Mouse (Mus musculus): ENCODE results near the gene Hmcn2. TPM values are rescaled to one million over a fixed set of nuclear protein-coding genes. Genes with fewer than 3 reads are reported as not detected.

The Hmcn2 gene
- polyA plus RNA-seq, 1 experiment, result 4.1 TPM

DNA sequence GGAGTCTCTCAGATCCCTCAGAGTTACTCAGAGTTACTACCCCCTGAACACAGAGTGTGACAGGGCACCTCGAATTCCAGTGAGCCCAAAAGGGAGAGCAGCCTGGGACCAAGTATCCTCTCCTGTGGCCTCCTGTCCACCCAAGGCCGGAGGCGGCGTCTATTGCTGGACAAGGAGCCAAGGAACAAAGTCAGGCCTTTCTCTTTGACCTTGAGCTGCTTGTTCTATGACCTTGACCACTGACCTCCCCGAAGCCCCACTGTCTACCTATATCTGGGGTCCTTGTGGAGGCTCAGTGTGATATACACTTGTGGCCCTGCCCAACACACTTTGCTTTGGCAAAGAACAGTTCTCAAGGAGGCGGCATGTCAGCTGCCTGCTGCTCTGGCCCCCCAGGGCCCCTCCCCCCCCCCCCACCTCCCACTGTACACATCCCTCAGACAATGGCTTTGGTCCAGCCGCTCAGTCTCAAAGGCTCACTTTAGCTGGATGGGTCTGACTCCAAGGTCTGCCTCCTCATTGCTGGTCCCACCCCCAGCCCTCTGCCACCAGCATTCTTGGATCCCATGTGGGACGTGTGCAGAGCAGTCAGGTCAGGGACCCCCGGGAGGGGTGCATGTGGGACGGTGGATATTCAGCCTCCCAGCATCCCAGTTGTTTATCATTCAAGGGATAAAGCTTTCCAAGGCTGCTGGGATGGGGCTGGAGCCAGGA lies 162.0 kb downstream of the Hmcn2 start:
- TF ChIP-seq FOSL1 (IDR thresholded peaks at IDR 0.05; ENCODE audit: insufficient read depth, low read length, poor library complexity, severe bottlenecking) (no peak), CEBPB (IDR thresholded peaks at IDR 0.05; ENCODE audit: low read depth) (no peak), MYOD1 (IDR thresholded peaks at IDR 0.05; ENCODE audit: control insufficient read depth, insufficient read length, low read depth) (no peak), USF1 (IDR thresholded peaks at IDR 0.05; ENCODE audit: low read depth) (no peak), MYOG (IDR thresholded peaks at IDR 0.05; ENCODE audit: control insufficient read depth, extremely low read depth, insufficient read length) (no peak), CTCF (IDR thresholded peaks at IDR 0.05; ENCODE audit: control insufficient read depth, insufficient read depth, insufficient read length) (no peak), MAX (IDR thresholded peaks at IDR 0.05) (no peak)
- Histone ChIP-seq H3K79me3 (ENCODE audit: low read depth) (no peaks in the 10 kb centered on the region), H3K27me3 (ENCODE audit: control insufficient read depth, insufficient read depth, insufficient read length) (no peaks in the 10 kb centered on the region), H3K79me2 (ENCODE audit: control insufficient read depth, insufficient read depth) (peaks cover 11% of the 10 kb centered on the region), H3K4me3 (ENCODE audit: insufficient read depth, poor library complexity, severe bottlenecking) (no peak overlapping the region), H3ac (ENCODE audit: control insufficient read depth, insufficient read length, low read depth) (no peak overlapping the region), H3K36me3 (ENCODE audit: control insufficient read depth, insufficient read depth) (peaks cover 26% of the 10 kb centered on the region)

DNA sequence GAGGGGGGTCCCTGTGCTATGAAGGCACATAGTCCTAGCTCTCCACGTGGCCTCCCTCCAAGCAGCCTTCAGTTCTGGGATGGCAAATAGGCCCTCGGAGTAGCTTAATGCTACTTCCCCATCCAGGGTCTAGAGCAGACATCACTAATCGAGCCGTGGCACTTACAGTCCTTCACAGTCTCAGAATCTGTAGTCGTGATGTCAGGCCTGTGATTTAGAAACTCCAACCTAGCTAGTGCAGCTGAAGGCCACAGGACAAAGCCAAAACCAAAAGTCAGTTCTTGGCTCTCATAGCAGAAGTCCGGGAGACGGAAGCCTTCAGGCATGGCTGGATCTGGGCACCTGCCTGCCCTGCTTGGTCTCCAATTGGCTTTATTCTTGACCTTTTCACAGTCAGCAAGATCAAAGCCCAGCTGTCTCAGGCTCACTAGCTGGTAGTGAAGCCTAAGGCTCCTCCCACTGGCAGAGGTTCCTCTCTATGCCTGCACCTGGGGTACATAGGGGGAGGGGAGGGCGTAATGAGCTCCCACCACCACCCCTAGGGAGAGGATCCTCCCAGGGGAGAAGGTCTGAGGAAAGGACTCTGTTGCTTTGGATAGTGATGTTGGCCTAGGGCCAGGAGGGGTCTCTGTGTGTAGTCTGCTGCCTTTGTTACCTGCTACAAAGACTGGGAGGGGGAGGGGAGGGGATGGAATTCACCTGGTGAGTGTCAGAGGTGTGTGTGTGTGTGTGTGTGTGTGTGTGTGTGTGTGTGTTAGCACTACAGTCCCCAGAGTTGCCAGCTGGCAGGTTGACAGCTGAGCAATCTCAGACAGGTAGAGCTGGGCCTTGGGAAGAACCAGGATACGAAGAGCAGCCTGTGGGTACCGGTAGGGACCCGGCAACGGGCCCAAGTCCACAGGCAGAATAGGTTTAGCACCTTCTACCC lies 163.3 kb downstream of the Hmcn2 start:
- Histone ChIP-seq H3K4me3 (ENCODE audit: insufficient read depth, poor library complexity, severe bottlenecking) (no peak overlapping the region), H3K79me3 (ENCODE audit: low read depth) (no peaks in the 10 kb centered on the region), H3K27me3 (ENCODE audit: control insufficient read depth, insufficient read depth, insufficient read length) (no peaks in the 10 kb centered on the region), H3K36me3 (ENCODE audit: control insufficient read depth, insufficient read depth) (peaks cover 38% of the 10 kb centered on the region), H3K79me2 (ENCODE audit: control insufficient read depth, insufficient read depth) (peaks cover under 1% of the 10 kb centered on the region), H3ac (ENCODE audit: control insufficient read depth, insufficient read length, low read depth) (no peak overlapping the region)
- no peak for TF ChIP-seq MAX (IDR thresholded peaks at IDR 0.05)
- no peak for TF ChIP-seq MYOD1 (IDR thresholded peaks at IDR 0.05; ENCODE audit: control insufficient read depth, insufficient read length, low read depth)
- TF ChIP-seq FOSL1 (IDR thresholded peaks at IDR 0.05; ENCODE audit: insufficient read depth, low read length, poor library complexity, severe bottlenecking), result no peak
- TF ChIP-seq CEBPB (IDR thresholded peaks at IDR 0.05; ENCODE audit: low read depth), result no peak
- no peak for TF ChIP-seq CTCF (IDR thresholded peaks at IDR 0.05; ENCODE audit: control insufficient read depth, insufficient read depth, insufficient read length)
- no peak for TF ChIP-seq USF1 (IDR thresholded peaks at IDR 0.05; ENCODE audit: low read depth)
- TF ChIP-seq MYOG (IDR thresholded peaks at IDR 0.05; ENCODE audit: control insufficient read depth, extremely low read depth, insufficient read length), result no peak

DNA sequence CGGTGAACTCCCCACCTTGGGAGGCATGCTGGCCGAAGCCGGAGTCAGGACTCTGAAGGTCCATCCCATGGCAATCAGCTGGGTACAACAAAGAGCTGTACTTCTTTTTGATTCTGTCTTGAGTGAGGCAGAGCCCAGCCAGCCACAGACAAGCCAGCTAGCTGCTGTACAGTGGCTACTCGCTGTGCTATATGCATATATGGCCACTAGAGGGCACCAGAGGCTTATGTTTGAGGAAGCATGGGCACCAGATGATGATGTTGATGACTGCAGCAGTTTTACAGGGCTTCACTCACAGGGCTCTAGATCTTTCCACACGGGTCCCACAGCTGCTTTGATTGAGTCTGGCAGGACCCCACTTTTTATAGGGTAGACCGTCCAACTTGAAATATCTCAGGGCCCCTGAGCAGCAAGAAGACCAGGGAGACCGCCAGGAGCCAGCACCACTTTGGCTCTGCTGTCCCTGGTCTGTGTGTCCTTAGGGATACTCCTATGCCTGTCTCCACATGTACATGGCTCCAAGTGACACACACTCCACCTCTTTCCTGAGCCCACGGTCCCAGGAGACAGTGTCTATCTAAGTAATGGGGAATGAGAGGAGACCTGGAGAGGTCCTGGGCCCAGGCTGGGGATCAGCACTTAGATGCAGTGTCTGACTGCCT lies 168.8 kb downstream of the Hmcn2 start:
- Histone ChIP-seq H3K79me2 (ENCODE audit: control insufficient read depth, insufficient read depth) (no peaks in the 10 kb centered on the region), H3K4me3 (ENCODE audit: insufficient read depth, poor library complexity, severe bottlenecking) (no peak overlapping the region), H3K79me3 (ENCODE audit: low read depth) (no peaks in the 10 kb centered on the region), H3ac (ENCODE audit: control insufficient read depth, insufficient read length, low read depth) (no peak overlapping the region), H3K36me3 (ENCODE audit: control insufficient read depth, insufficient read depth) (peaks cover 59% of the 10 kb centered on the region), H3K27me3 (ENCODE audit: control insufficient read depth, insufficient read depth, insufficient read length) (no peaks in the 10 kb centered on the region)
- no peak for TF ChIP-seq USF1 (IDR thresholded peaks at IDR 0.05; ENCODE audit: low read depth)
- peak; percentile 88 for TF ChIP-seq CTCF (IDR thresholded peaks at IDR 0.05; ENCODE audit: control insufficient read depth, insufficient read depth, insufficient read length)
- no peak for TF ChIP-seq CEBPB (IDR thresholded peaks at IDR 0.05; ENCODE audit: low read depth)
- no peak for TF ChIP-seq MYOD1 (IDR thresholded peaks at IDR 0.05; ENCODE audit: control insufficient read depth, insufficient read length, low read depth)
- TF ChIP-seq MAX (IDR thresholded peaks at IDR 0.05), result peak; percentile 81
- TF ChIP-seq MYOG (IDR thresholded peaks at IDR 0.05; ENCODE audit: control insufficient read depth, extremely low read depth, insufficient read length), result no peak
- TF ChIP-seq FOSL1 (IDR thresholded peaks at IDR 0.05; ENCODE audit: insufficient read depth, low read length, poor library complexity, severe bottlenecking), result no peak

DNA sequence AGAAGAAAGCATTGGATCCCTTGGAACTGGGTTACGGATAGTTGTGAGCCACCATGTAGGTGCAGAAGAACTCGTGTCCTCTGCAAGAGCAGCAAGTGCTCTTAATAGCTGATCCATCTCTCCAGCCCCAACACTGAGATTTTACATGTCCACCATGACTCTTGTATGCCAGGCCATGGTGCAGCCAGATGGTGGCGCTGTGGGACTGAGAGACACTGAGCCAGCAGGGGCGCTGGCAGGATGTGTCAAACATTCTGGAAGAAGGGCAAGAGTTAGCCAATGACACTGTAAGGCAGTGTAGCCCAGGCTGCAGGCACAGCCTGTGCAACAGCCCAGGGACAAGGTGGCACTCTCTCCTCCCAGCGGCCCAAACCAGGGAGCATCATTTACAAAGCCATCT lies 170.0 kb downstream of the Hmcn2 start:
- H3K36me3 ChIP-seq (ENCODE audit: control insufficient read depth, insufficient read depth), result peaks cover 67% of the 10 kb centered on the region
- H3K27me3 ChIP-seq (ENCODE audit: control insufficient read depth, insufficient read depth, insufficient read length), result no peaks in the 10 kb centered on the region
- no peak overlapping the region for H3K4me3 ChIP-seq (ENCODE audit: insufficient read depth, poor library complexity, severe bottlenecking)
- no peaks in the 10 kb centered on the region for H3K79me2 ChIP-seq (ENCODE audit: control insufficient read depth, insufficient read depth)
- H3K79me3 ChIP-seq (ENCODE audit: low read depth), result no peaks in the 10 kb centered on the region
- H3ac ChIP-seq (ENCODE audit: control insufficient read depth, insufficient read length, low read depth), result no peak overlapping the region
- TF ChIP-seq MAX (IDR thresholded peaks at IDR 0.05) (no peak), CTCF (IDR thresholded peaks at IDR 0.05; ENCODE audit: control insufficient read depth, insufficient read depth, insufficient read length) (peak; percentile 82), USF1 (IDR thresholded peaks at IDR 0.05; ENCODE audit: low read depth) (no peak)

DNA sequence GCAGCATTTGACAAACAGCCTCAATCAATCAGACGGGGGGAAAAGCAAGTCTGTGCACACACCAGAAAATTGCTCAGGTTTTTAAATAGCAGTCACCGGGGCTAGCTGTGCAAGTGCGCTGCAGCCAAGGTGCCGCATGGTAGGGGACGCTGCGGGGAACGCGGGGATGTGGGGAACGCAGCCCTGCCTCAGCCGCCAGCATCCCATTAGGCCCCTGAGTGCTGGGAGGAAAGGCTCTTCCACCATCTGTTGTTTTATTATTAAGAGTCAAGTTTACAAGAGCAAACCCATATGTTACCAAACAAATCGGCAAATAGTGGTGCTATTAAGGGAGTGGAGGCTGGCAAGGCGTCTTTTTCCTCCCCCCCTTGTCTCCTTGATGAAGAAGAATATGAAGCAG lies 175.0 kb downstream of the Hmcn2 start:
- Histone ChIP-seq H3K79me2 (ENCODE audit: control insufficient read depth, insufficient read depth) (no peaks in the 10 kb centered on the region), H3K27me3 (ENCODE audit: control insufficient read depth, insufficient read depth, insufficient read length) (no peaks in the 10 kb centered on the region), H3ac (ENCODE audit: control insufficient read depth, insufficient read length, low read depth) (no peak overlapping the region), H3K79me3 (ENCODE audit: low read depth) (no peaks in the 10 kb centered on the region), H3K36me3 (ENCODE audit: control insufficient read depth, insufficient read depth) (peaks cover 63% of the 10 kb centered on the region), H3K4me3 (ENCODE audit: insufficient read depth, poor library complexity, severe bottlenecking) (no peak overlapping the region)
- TF ChIP-seq USF1 (IDR thresholded peaks at IDR 0.05; ENCODE audit: low read depth), result no peak
- TF ChIP-seq MYOG (IDR thresholded peaks at IDR 0.05; ENCODE audit: control insufficient read depth, extremely low read depth, insufficient read length), result no peak
- no peak for TF ChIP-seq CEBPB (IDR thresholded peaks at IDR 0.05; ENCODE audit: low read depth)
- TF ChIP-seq MYOD1 (IDR thresholded peaks at IDR 0.05; ENCODE audit: control insufficient read depth, insufficient read length, low read depth), result no peak
- no peak for TF ChIP-seq MAX (IDR thresholded peaks at IDR 0.05)
- no peak for TF ChIP-seq FOSL1 (IDR thresholded peaks at IDR 0.05; ENCODE audit: insufficient read depth, low read length, poor library complexity, severe bottlenecking)
- no peak for TF ChIP-seq CTCF (IDR thresholded peaks at IDR 0.05; ENCODE audit: control insufficient read depth, insufficient read depth, insufficient read length)

Data from C2C12 (cell line).